Mouse (Mus musculus) Patski (cell line): Measurements from ENCODE around the gene Syde2. TPM values are rescaled to one million over a fixed set of nuclear protein-coding genes. Genes with fewer than 3 reads are reported as not detected.

Experiments
- ATAC-seq: fragments of 100-300 bp; one replicate; pipeline ENCODE4 v1.8.0; 2021
- CTCF ChIA-PET: fragments of 350-600 bp; sonication (Branson Sonifier 250); formaldehyde crosslinking; loops from one replicate; lab custom pipeline; 2022; ENCODE audit warnings: inconsistent platforms; lab: Charles Lee
- POLR2A ChIA-PET: fragments of 350-600 bp; sonication (Branson Sonifier 250); formaldehyde crosslinking; loops from one replicate; lab custom pipeline; 2022; ENCODE audit warnings: antibody characterized with exemption, inconsistent platforms; lab: Charles Lee
- DNase-seq: peaks from one replicate; pipeline ENCODE4 v3.0.0-alpha.2; 2011; ENCODE audit warnings: low read depth, low spot score
- H3K27me3 ChIP-seq: fragments of 371-371 bp; one replicate; pipeline ENCODE4 v1.5.1; 2021
- CTCF ChIP-seq: fragments of 100-300 bp; IDR thresholded peaks from one replicate; pipeline ENCODE4 v1.5.1; 2021
- in situ Hi-C: fragments of 300-500 bp; cut with MboI; formaldehyde crosslinking; loops from 3 replicates; pipeline ENCODE4 v1.11.1; 2018; ENCODE audit warnings: low pct_unique_long_range_greater_than_20kb, mixed read lengths
- polyA plus RNA-seq: library from polyadenylated mRNA; unstranded; gene quantifications from one replicate; pipeline ENCODE4 v1.2.3, GENCODE M21; 2021

Gene Syde2
- polyA plus RNA-seq = 11.1 TPM

- TF ChIP-seq CTCF = no peak
- ATAC-seq (peak; percentile 87), DNase-seq (no peak)
- ChIA-PET CTCF (interaction anchor here (1.2 kb wide), 1 partner anchor 38 kb away, joined by 4 read pairs; no protein-coding TSS in a partner anchor), POLR2A (interaction anchor here (1.4 kb wide), 1 partner anchor 16 kb away, joined by 5 read pairs; no protein-coding TSS in a partner anchor)
- in situ Hi-C loops = no loop called here
- no peaks in the 10 kb centered on the region for H3K27me3 ChIP-seq
These were observed at the start of gene Syde2 for GRCm38 (mm10) chr3:145987268-145987969. Syde2 (plus strand) TSS chr3:145987870.

GRCm38 (mm10) chr3:145938405-145939349 is 49.0 kb upstream of the Syde2 start:
- DNase-seq (no peak), ATAC-seq (peak; percentile 65)
- CTCF ChIA-PET = interaction anchor here (0.6 to 3.5 kb wide), 14 partner anchors 8 to 446 kb away, joined by 3 to 39 read pairs (median 4); partner anchors contain the start of gene Bcl10
- no peak for TF ChIP-seq CTCF
- in situ Hi-C loops = no loop called here
- POLR2A ChIA-PET = interaction anchor here (0.6 to 1.1 kb wide), 6 partner anchors 14 to 239 kb away, joined by 3 to 4 read pairs (median 3); partner anchors contain the start of gene Ddah1
- H3K27me3 ChIP-seq = no peaks in the 10 kb centered on the region

- ATAC-seq (no peak), DNase-seq (no peak)
- ChIA-PET POLR2A (interaction anchor here (1.0 kb wide), 1 partner anchor 181 kb away, joined by 3 read pairs; the partner anchor contains the start of gene Ddah1), CTCF (interaction anchor here (1.0 to 3.3 kb wide), 5 partner anchors 10 to 360 kb away, joined by 3 to 23 read pairs (median 10); no protein-coding TSS in a partner anchor)
- TF ChIP-seq CTCF = no peak
- in situ Hi-C loops = no loop called here
- no peaks in the 10 kb centered on the region for H3K27me3 ChIP-seq
These were observed 48.3 kb upstream of the Syde2 start for GRCm38 (mm10) chr3:145939402-145939801.

GRCm38 (mm10) chr3:145939971-145940370 is 47.7 kb upstream of the Syde2 start:
- in situ Hi-C loops = no loop called here
- no peak for DNase-seq
- CTCF ChIA-PET = interaction anchor here (1.0 to 3.3 kb wide), 5 partner anchors 10 to 361 kb away, joined by 3 to 18 read pairs (median 3); no protein-coding TSS in a partner anchor
- H3K27me3 ChIP-seq = no peaks in the 10 kb centered on the region
- ATAC-seq = no peak
- POLR2A ChIA-PET = interaction anchor here (1.0 kb wide), 1 partner anchor 181 kb away, joined by 3 read pairs; the partner anchor contains the start of gene Ddah1
- TF ChIP-seq CTCF = no peak

GRCm38 (mm10) chr3:145941971-145942370 is 45.7 kb upstream of the Syde2 start:
- ChIA-PET POLR2A (interaction anchor here (0.9 kb wide), 1 partner anchor 236 kb away, joined by 3 read pairs; no protein-coding TSS in a partner anchor), CTCF (interaction anchor here (0.6 to 15.2 kb wide), 26 partner anchors 8 to 560 kb away, joined by 3 to 249 read pairs (median 5); no protein-coding TSS in a partner anchor)
- DNase-seq (peak; percentile 47), ATAC-seq (no peak)
- in situ Hi-C loops = no loop called here
- no peak for TF ChIP-seq CTCF
- no peaks in the 10 kb centered on the region for H3K27me3 ChIP-seq

GRCm38 (mm10) chr3:145944348-145944747 is 43.3 kb upstream of the Syde2 start:
- DNase-seq (no peak), ATAC-seq (no peak)
- POLR2A ChIA-PET = no interaction called here
- CTCF ChIA-PET = interaction anchor here (1.3 to 15.2 kb wide), 2 partner anchors 191 to 236 kb away, joined by 3 to 249 read pairs; no protein-coding TSS in a partner anchor
- no peaks in the 10 kb centered on the region for H3K27me3 ChIP-seq
- TF ChIP-seq CTCF = no peak
- in situ Hi-C loops = no loop called here

- DNase-seq (no peak), ATAC-seq (no peak)
- CTCF ChIA-PET = interaction anchor here (1.2 to 15.2 kb wide), 3 partner anchors 8 to 234 kb away, joined by 3 to 249 read pairs (median 3); partner anchors contain the start of gene 2410004B18Rik
- in situ Hi-C loops = loop anchor here (5.0 kb wide), 1 partner anchor 236 kb away; no protein-coding TSS in a partner anchor
- POLR2A ChIA-PET = interaction anchor here (0.6 kb wide), 1 partner anchor 231 kb away, joined by 3 read pairs; no protein-coding TSS in a partner anchor
- no peaks in the 10 kb centered on the region for H3K27me3 ChIP-seq
- TF ChIP-seq CTCF = no peak
These were observed 41.8 kb upstream of the Syde2 start for GRCm38 (mm10) chr3:145945904-145946303.

GRCm38 (mm10) chr3:145946654-145947053 is 41.0 kb upstream of the Syde2 start:
- CTCF ChIA-PET = interaction anchor here (1.2 to 15.2 kb wide), 3 partner anchors 9 to 234 kb away, joined by 3 to 249 read pairs (median 3); partner anchors contain the start of gene 2410004B18Rik
- no peaks in the 10 kb centered on the region for H3K27me3 ChIP-seq
- no peak for TF ChIP-seq CTCF
- POLR2A ChIA-PET = interaction anchor here (0.6 kb wide), 1 partner anchor 231 kb away, joined by 3 read pairs; no protein-coding TSS in a partner anchor
- ATAC-seq = no peak
- in situ Hi-C loops = loop anchor here (5.0 kb wide), 1 partner anchor 236 kb away; no protein-coding TSS in a partner anchor
- DNase-seq = no peak

GRCm38 (mm10) chr3:145947539-145948204 is 40.0 kb upstream of the Syde2 start:
- no peak for ATAC-seq
- no peaks in the 10 kb centered on the region for H3K27me3 ChIP-seq
- ChIA-PET CTCF (interaction anchor here (0.8 to 15.2 kb wide), 7 partner anchors 10 to 380 kb away, joined by 3 to 249 read pairs (median 3); partner anchors contain the start of gene 2410004B18Rik), POLR2A (interaction anchor here (0.9 kb wide), 1 partner anchor 230 kb away, joined by 3 read pairs; no protein-coding TSS in a partner anchor)
- TF ChIP-seq CTCF = no peak
- no peak for DNase-seq
- in situ Hi-C loops = loop anchor here (5.0 kb wide), 1 partner anchor 235 kb away; no protein-coding TSS in a partner anchor
